Mouse (Mus musculus) layer of hippocampus, adult 11-12 months (tissue): ENCODE measurements around the gene Col9a2.
A peak's percentile ranks its signal among the peaks of the same experiment; 100 is the strongest.

Experiments used
- DNase-seq: peaks from one replicate; pipeline ENCODE4 v3.0.0; 2022; ENCODE audit warnings: low spot score

Col9a2 gene

GRCm38 (mm10) chr4:121084506-121084905 is 45.3 kb downstream of the Col9a2 start:
- DNase-seq, result no peak

GRCm38 (mm10) chr4:121088696-121089095 is 49.5 kb downstream of the Col9a2 start:
- DNase-seq, result no peak

- no peak for DNase-seq
Measured at GRCm38 (mm10) chr4:121090211-121090610, 51.0 kb downstream of the Col9a2 start.

GRCm38 (mm10) chr4:121097650-121098378 is 58.6 kb downstream of the Col9a2 start, which contains the start of gene Zmpste24:
Gene Zmpste24 (minus strand): TSS chr4:121098241.
- DNase-seq, result peak; percentile 90

GRCm38 (mm10) chr4:121103304-121103703 is 64.1 kb downstream of the Col9a2 start:
- no peak for DNase-seq
